Mouse (Mus musculus) layer of hippocampus, adult 18-20 months (tissue): ENCODE data around the gene Wdr24. TPM values are rescaled to one million over a fixed set of nuclear protein-coding genes. Genes with fewer than 3 reads are reported as not detected.

Experiments
- DNase-seq, 2 experiments: peaks; one replicate each; pipeline ENCODE4 v3.0.0; 2022; ENCODE audit warnings: low spot score in 2 of 2
- microRNA-seq, 2 experiments: library from miRNA; unstranded; fragments of <30 nt; microRNA quantifications; one replicate each; pipeline ENCODE4 v1.2.0; 2021
- total RNA-seq, 2 experiments: library from RNA; stranded (reverse); gene quantifications; 2 replicates each; pipeline ENCODE4 v1.2.3; 2021

Wdr24 gene
- total RNA-seq, 2 experiments from 2014 or later = 22.6 to 26.4 TPM

DNA sequence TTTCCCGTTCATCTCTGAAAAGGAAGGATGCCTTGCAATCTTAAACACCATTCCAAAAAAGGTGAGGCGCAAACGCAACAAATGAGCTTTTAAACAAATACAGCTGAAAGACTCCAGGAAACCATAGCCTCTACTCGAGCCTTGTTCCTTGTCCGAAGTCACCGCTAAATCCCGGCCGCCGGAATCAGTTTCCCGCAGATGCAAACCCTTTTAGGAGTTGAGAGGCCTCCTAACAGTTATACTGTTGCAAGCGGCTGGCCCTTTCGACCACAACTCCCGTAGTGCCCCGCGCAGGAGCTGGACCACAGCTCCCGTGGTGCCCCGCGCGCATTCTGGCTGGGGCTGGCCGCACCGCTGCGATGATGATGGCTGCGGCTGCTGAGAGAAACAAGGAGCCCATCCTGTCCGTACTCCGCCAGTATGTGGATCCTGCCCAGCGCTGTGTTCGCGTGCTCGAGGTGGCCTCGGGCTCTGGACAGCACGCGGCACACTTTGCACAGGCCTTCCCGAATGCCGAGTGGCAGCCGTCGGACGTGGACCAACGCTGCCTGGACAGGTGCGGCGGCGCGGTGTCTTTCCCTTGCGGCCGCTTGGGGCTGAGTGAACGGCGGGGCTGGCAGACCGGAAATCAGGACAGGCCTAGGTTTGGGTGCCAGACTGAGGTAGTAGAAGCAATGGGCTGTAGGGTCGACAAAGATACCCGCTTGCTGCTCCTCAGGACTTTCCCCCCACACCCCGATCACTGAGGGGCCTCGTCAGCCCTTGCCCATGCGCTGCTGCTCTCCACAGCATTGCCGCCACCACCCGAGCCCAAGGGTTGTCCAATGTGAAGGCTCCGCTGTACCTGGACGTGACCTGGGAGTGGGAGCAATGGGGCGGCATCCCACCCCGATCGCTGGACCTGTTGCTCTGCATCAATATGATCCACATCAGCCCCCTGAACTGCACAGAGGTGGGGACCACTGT is 52.0 kb downstream of the Wdr24 start:
- DNase-seq = peak; percentile 88 to 93

DNA sequence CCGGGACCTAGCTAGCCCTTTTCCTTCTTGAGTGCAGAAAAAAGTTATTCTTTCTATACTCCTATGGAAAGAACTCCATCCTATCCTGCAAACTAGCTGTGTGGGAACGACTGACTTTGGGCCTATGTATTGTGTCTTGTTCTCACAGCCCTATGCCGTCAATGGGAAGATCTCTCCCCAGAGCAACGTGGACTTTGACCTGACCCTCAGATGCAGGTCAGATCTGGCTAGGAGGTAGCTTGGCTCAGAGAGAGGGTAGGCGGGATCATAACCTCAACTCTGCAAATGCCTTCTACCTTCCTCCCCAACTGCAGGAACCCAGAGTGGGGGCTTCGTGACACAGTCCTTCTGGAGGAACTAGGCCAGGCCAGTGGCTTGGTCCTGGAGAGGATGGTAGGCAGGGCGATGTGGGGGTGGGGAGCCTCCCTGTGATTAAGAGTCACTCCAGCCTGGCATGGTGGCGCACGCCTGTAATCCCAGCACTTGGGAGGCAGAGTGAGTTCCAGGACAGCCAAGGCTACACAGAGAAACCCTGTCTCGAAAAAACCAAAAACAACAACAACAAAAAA is 53.0 kb downstream of the Wdr24 start:
- DNase-seq = no peak

DNA sequence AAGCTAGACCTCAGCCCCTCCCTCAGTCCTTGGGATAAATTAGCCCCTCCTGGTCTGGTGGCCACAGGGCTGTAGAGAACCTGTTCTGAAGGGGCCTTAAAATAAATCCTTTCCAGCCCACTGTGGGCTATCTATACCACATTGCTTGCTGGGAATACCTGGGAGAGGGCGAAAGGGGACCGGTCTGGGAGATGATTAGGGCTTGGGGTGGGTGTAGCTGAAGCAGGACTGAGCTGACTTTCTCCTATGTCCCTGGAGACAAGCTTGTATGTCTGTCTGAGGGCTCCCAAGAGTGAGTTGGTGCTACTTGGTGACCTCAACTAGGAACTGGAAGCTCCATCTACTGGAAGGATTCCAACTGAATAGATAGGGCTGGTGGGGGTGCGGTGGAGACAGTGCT is 53.6 kb downstream of the Wdr24 start:
- no peak for DNase-seq

DNA sequence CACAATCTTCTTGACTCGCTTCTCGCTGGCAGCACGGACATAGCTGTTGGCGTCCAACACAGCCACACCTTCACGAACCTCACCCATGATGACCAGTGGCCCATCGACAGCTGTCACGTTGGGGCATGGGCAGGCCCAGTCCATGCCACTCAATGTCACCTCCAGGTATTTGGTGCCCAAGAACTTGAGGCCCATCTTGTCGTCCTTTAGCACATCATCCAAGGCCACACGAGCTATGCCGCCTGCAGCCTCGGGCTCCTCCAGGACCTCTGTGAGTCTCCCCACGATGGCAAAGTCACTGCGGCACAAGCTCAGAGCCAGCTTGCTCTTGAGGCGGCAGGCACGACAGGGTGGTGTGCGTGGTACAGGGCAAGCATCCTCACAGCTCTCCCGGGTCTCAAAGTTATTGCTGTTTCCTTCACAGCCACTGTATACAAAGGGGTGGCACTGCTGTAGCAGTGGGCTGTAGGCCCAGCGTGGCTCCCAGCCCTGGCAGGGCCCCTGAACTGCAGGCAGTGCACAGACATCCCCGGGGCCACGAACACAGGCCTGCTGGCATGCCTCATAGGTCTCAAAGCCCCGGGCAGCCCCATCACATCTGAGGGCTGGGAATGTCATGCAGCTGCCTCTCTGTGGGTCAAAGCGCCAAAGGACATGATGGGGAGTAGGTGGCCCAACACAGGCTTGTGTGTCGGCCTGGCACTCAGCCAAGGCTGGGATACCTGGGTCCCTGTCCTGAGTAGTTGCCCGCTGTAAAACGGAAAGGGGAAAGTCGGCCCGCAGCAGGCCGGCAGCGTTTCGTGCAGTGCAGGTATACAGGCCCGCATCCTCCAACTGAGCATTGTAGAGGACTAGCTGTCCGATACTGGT is 54.5 kb downstream of the Wdr24 start:
- no peak for DNase-seq

Small RNA genes within 50 kb of the gene (microRNA-seq; reads per million reads assigned to microRNA genes)
- 2.0 to 2.7 reads per million in 2 experiments for gene Mir3082
- 1.7 to 1.8 reads per million in 2 experiments for gene Mir6966

Other genes starting within 250 kb of the Wdr24 start
- 10 to 100 TPM; 24.9 to 25.6 TPM for gene Lmf1, start 244.5 kb upstream of the Wdr24 start, total RNA-seq
- gene Gng13, start 106.5 kb upstream of the Wdr24 start, total RNA-seq = 100 to 1,000 TPM; 130 to 131 TPM
- 1 to 10 TPM; 1.5 to 1.8 TPM for gene Chtf18, start 96.2 kb upstream of the Wdr24 start, total RNA-seq
- gene Rpusd1, start 96.0 kb upstream of the Wdr24 start, total RNA-seq = 10 to 100 TPM; 63.5 to 64.1 TPM
- gene Mslnl, start 87.6 kb upstream of the Wdr24 start, total RNA-seq = under 1 TPM in 1 of 2 experiments, not detected in 1; 0.13 TPM
- gene Msln, start 69.2 kb upstream of the Wdr24 start, total RNA-seq = 1 to 10 TPM in 1 of 2 experiments, under 1 TPM in 1; 0.46 to 1.2 TPM
- gene Narfl, start 49.9 kb upstream of the Wdr24 start, total RNA-seq = 10 to 100 TPM; 30.6 to 38.5 TPM
- 100 to 1,000 TPM; 103 to 109 TPM for gene Haghl, start 38.0 kb upstream of the Wdr24 start, total RNA-seq
- under 1 TPM; 0.36 to 0.40 TPM for gene Ccdc78, start 37.0 kb upstream of the Wdr24 start, total RNA-seq
- 10 to 100 TPM; 88.8 to 99.3 TPM for gene Fam173a, start 30.7 kb upstream of the Wdr24 start, total RNA-seq
- gene AC134908.4, start 28.0 kb upstream of the Wdr24 start, total RNA-seq = 1 to 10 TPM in 1 of 2 experiments, under 1 TPM in 1; 0.47 to 1.8 TPM
- gene Metrn, start 26.5 kb upstream of the Wdr24 start, total RNA-seq = 10 to 100 TPM; 81.1 to 83.3 TPM
- gene Fbxl16, start 14.5 kb upstream of the Wdr24 start, total RNA-seq = 100 to 1,000 TPM; 664 to 720 TPM
- 10 to 100 TPM; 52.7 to 55.5 TPM for gene Jmjd8, start 5.2 kb downstream of the Wdr24 start, total RNA-seq
- gene Stub1, start 9.8 kb downstream of the Wdr24 start, total RNA-seq = 100 to 1,000 TPM; 158 to 165 TPM
- 10 to 100 TPM; 42.1 to 43.4 TPM for gene Rhbdl1, start 13.7 kb downstream of the Wdr24 start, total RNA-seq
- 10 to 100 TPM; 21.9 to 22.1 TPM for gene Gm20683, start 18.1 kb downstream of the Wdr24 start, total RNA-seq
- 100 to 1,000 TPM in 1 of 2 experiments, 10 to 100 TPM in 1; 98.3 to 109 TPM for gene Rhot2, start 21.2 kb downstream of the Wdr24 start, total RNA-seq
- gene Wdr90, start 37.9 kb downstream of the Wdr24 start, total RNA-seq = 10 to 100 TPM; 20.1 to 21.7 TPM
- gene Mcrip2, start 45.1 kb downstream of the Wdr24 start, total RNA-seq = 10 to 100 TPM; 23.3 to 23.7 TPM
- 10 to 100 TPM; 36.3 TPM for gene Mettl26, start 51.4 kb downstream of the Wdr24 start, total RNA-seq
- 1 to 10 TPM; 1.7 to 2.2 TPM for gene Wfikkn1, start 57.2 kb downstream of the Wdr24 start, total RNA-seq
- 10 to 100 TPM; 49.4 to 54.7 TPM for gene Rab40c, start 96.1 kb downstream of the Wdr24 start, total RNA-seq
- gene Pigq, start 121.3 kb downstream of the Wdr24 start, total RNA-seq = 100 to 1,000 TPM; 108 to 113 TPM
- under 1 TPM; 0.32 to 0.36 TPM for gene Nhlrc4, start 121.3 kb downstream of the Wdr24 start, total RNA-seq
- gene A930017K11Rik, start 128.9 kb downstream of the Wdr24 start, total RNA-seq = under 1 TPM; 0.99 TPM
- gene Capn15, start 162.2 kb downstream of the Wdr24 start, total RNA-seq = 10 to 100 TPM; 50.6 to 54.1 TPM
- gene Rab11fip3, start 245.9 kb downstream of the Wdr24 start, total RNA-seq = 100 to 1,000 TPM; 106 TPM